Mouse (Mus musculus) megakaryocyte, embryonic 14.5 days (primary cell): ENCODE measurements around the gene Opa1.

Source experiments
- FLI1 ChIP-seq: IDR thresholded peaks from 2 replicates; pipeline ENCODE4 v1.6.1; 2012; ENCODE audit warnings: low read length, inconsistent platforms, mixed read lengths
- GATA1 ChIP-seq: IDR thresholded peaks from 3 replicates; pipeline ENCODE4 v1.6.1; 2012; ENCODE audit warnings: mixed read lengths, low read length, inconsistent platforms, borderline replicate concordance

- no peak for TF ChIP-seq FLI1
- no peak for TF ChIP-seq GATA1
Observed at GRCm38 (mm10) chr16:29679607-29680006, 100.5 kb downstream of the Opa1 start.
